Mouse (Mus musculus): ENCODE measurements around the gene Myod1. TPM values are rescaled to one million over a fixed set of nuclear protein-coding genes. Genes with fewer than 3 reads are reported as not detected.

Gene Myod1
- polyA plus RNA-seq, 1 experiment from 2014 or later, result 56.1 TPM

- peaks cover 23% of the 10 kb centered on the region for H3K27me3 ChIP-seq
- no peak overlapping the region; the same call in 1 of the 2 replicates for H3K27ac ChIP-seq (replicated peaks)
- H3K4me1 ChIP-seq, result 0 out of 2 replicates have a peak, but pooled peaks cover under 1% of the 10 kb centered on the region
- no peaks in the 10 kb centered on the region for H3K36me3 ChIP-seq
- 31% methylated on average over 4 of the region's 4 CpGs for WGBS
- no peak overlapping the region for H3K4me3 ChIP-seq (replicated peaks)
- no peak overlapping the region for H3K9ac ChIP-seq
- H3K9me3 ChIP-seq (replicated peaks), result no peaks in the 10 kb centered on the region
- H3K4me2 ChIP-seq (replicated peaks), result no peak overlapping the region
- ATAC-seq (ENCODE audit: insufficient number of reproducible peaks, low FRiP score, low TSS enrichment, low read depth), result no peak
Observed at GRCm38 (mm10) chr7:46353875-46354274, 22.4 kb upstream of the Myod1 start.

GRCm38 (mm10) chr7:46361776-46362175 lies 14.5 kb upstream of the Myod1 start:
- Histone ChIP-seq H3K9ac (no peak overlapping the region), H3K27me3 (no peaks in the 10 kb centered on the region), H3K9me3 (replicated peaks) (no peaks in the 10 kb centered on the region), H3K27ac (replicated peaks) (no peak overlapping the region), H3K36me3 (no peaks in the 10 kb centered on the region), H3K4me1 (no peaks in the 10 kb centered on the region), H3K4me2 (replicated peaks) (no peak overlapping the region), H3K4me3 (replicated peaks) (no peak overlapping the region)
- ATAC-seq (ENCODE audit: insufficient number of reproducible peaks, low FRiP score, low TSS enrichment, low read depth), result no peak

GRCm38 (mm10) chr7:46364154-46364553 lies 12.1 kb upstream of the Myod1 start:
- no peak; the same call in 1 of the 2 replicates for ATAC-seq (ENCODE audit: insufficient number of reproducible peaks, low FRiP score, low TSS enrichment, low read depth)
- Histone ChIP-seq H3K4me1 (no peaks in the 10 kb centered on the region), H3K27ac (replicated peaks) (no peak overlapping the region), H3K9me3 (replicated peaks) (no peaks in the 10 kb centered on the region), H3K4me2 (replicated peaks) (no peak overlapping the region), H3K4me3 (replicated peaks) (no peak overlapping the region), H3K36me3 (no peaks in the 10 kb centered on the region), H3K27me3 (no peaks in the 10 kb centered on the region; the same call in 1 of the 2 replicates), H3K9ac (no peak overlapping the region)
- 46% methylated on average over 5 of the region's 5 CpGs for WGBS

GRCm38 (mm10) chr7:46365810-46366209 lies 10.5 kb upstream of the Myod1 start:
- 87% methylated on average over 1 of the region's 1 CpGs for WGBS
- no peak overlapping the region for H3K27ac ChIP-seq (replicated peaks)
- ATAC-seq (ENCODE audit: insufficient number of reproducible peaks, low FRiP score, low TSS enrichment, low read depth), result no peak

GRCm38 (mm10) chr7:46371104-46371503 lies 5.2 kb upstream of the Myod1 start:
- no peaks in the 10 kb centered on the region for H3K36me3 ChIP-seq
- no peaks in the 10 kb centered on the region for H3K4me1 ChIP-seq
- no peak overlapping the region for H3K27ac ChIP-seq (replicated peaks)
- H3K4me2 ChIP-seq (replicated peaks), result no peak overlapping the region
- H3K9me3 ChIP-seq (replicated peaks), result no peaks in the 10 kb centered on the region
- peaks cover 40% of the 10 kb centered on the region for H3K27me3 ChIP-seq
- H3K4me3 ChIP-seq (replicated peaks), result no peak overlapping the region
- H3K9ac ChIP-seq, result no peak overlapping the region
- no peak for ATAC-seq (ENCODE audit: insufficient number of reproducible peaks, low FRiP score, low TSS enrichment, low read depth)
- 72% methylated on average over 4 of the region's 4 CpGs for WGBS

More at GRCm38 (mm10) chr7:46365810-46366209, 10.5 kb upstream of the Myod1 start:
- Histone ChIP-seq H3K4me3 (replicated peaks) (no peak overlapping the region), H3K9me3 (replicated peaks) (no peaks in the 10 kb centered on the region), H3K27me3 (no peaks in the 10 kb centered on the region; the same call in 1 of the 2 replicates), H3K4me1 (no peaks in the 10 kb centered on the region), H3K36me3 (no peaks in the 10 kb centered on the region), H3K4me2 (replicated peaks) (no peak overlapping the region), H3K9ac (no peak overlapping the region)

- under 1% methylated on average over 33 of the region's 33 CpGs for WGBS
- Histone ChIP-seq H3K27ac (replicated peaks) (peak overlapping the region; percentile 35; the same call in 1 of the 2 replicates), H3K4me2 (replicated peaks) (peak overlapping the region; percentile 41), H3K4me3 (replicated peaks) (peak overlapping the region; percentile 33), H3K4me1 (peaks cover 22% of the 10 kb centered on the region), H3K9ac (no peak overlapping the region), H3K9me3 (replicated peaks) (no peaks in the 10 kb centered on the region), H3K36me3 (no peaks in the 10 kb centered on the region), H3K27me3 (peaks cover 77% of the 10 kb centered on the region)
- no peak for ATAC-seq (ENCODE audit: insufficient number of reproducible peaks, low FRiP score, low TSS enrichment, low read depth)
Observed at GRCm38 (mm10) chr7:46377008-46377346, 703 bp downstream of the Myod1 start.

- no peak overlapping the region for H3K27ac ChIP-seq (replicated peaks)
- no peaks in the 10 kb centered on the region for H3K36me3 ChIP-seq
- H3K4me3 ChIP-seq (replicated peaks), result peak overlapping the region; percentile 33
- ATAC-seq (ENCODE audit: insufficient number of reproducible peaks, low FRiP score, low TSS enrichment, low read depth), result no peak
- H3K9me3 ChIP-seq (replicated peaks), result no peaks in the 10 kb centered on the region
- peaks cover 22% of the 10 kb centered on the region for H3K4me1 ChIP-seq
- 0 out of 2 replicates have a peak overlapping the region, but pooled peaks have one; percentile 18 for H3K4me2 ChIP-seq (replicated peaks)
- 3% methylated on average over 22 of the region's 22 CpGs for WGBS
- H3K9ac ChIP-seq, result no peak overlapping the region
- H3K27me3 ChIP-seq, result peaks cover 65% of the 10 kb centered on the region
Observed at GRCm38 (mm10) chr7:46378123-46378522, 1.8 kb downstream of the Myod1 start.

DNA sequence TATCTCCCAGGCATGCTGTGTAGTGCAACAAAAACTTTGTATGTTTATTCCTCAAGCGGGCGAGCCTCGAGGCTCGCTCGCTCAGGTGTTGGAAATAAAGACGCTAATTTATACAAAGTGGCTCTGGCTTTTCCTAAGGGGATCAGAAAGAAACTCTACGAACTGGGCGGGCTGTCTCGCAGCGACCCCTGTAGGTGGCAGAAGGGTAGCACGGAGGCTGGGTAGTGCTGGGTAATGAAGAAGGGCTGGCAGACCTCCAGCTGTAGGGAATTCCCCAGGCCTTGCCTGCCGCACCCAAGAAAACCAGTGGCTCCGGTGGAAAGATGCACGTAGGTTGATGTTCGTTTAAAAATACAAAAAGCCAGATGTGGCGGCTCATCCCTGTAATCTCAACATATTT lies 2.7 kb downstream of the Myod1 start:
- ATAC-seq (ENCODE audit: insufficient number of reproducible peaks, low FRiP score, low TSS enrichment, low read depth), result no peak
- H3K9ac ChIP-seq, result no peak overlapping the region
- WGBS, result 7% methylated on average over 16 of the region's 16 CpGs
- H3K4me3 ChIP-seq (replicated peaks), result peak overlapping the region; percentile 33
- H3K9me3 ChIP-seq (replicated peaks), result no peaks in the 10 kb centered on the region
- peaks cover 59% of the 10 kb centered on the region for H3K27me3 ChIP-seq
- H3K4me2 ChIP-seq (replicated peaks), result no peak overlapping the region
- H3K27ac ChIP-seq (replicated peaks), result no peak overlapping the region
- peaks cover 22% of the 10 kb centered on the region for H3K4me1 ChIP-seq
- H3K36me3 ChIP-seq, result no peaks in the 10 kb centered on the region

DNA sequence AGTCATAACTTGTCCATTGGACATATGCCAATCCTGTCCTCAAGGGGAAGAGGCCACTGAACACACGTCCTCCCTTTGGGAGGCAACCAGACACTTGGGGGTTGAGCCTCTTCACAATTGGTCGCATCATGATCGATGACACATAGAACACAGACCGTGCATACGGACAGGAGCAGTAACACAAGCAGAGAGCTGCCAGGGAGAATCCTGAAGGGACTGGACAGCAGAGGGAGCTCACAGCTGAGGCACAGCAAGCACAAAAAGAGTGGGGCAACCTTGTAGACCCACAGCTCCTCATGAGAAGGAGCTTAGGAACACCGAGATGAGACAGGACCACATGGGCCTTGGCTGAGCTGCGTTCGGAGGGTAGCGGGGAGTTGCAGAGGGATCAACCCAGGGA lies 4.4 kb downstream of the Myod1 start:
- peaks cover 44% of the 10 kb centered on the region for H3K27me3 ChIP-seq
- ATAC-seq (ENCODE audit: insufficient number of reproducible peaks, low FRiP score, low TSS enrichment, low read depth), result no peak
- 63% methylated on average over 9 of the region's 9 CpGs for WGBS

GRCm38 (mm10) chr7:46387430-46387829 lies 11.2 kb downstream of the Myod1 start:
- no peak for ATAC-seq (ENCODE audit: insufficient number of reproducible peaks, low FRiP score, low TSS enrichment, low read depth)
- 87% methylated on average over 3 of the region's 3 CpGs for WGBS

More for the DNA sequence above, 4.4 kb downstream of the Myod1 start:
- no peaks in the 10 kb centered on the region for H3K9me3 ChIP-seq (replicated peaks)
- no peak overlapping the region for H3K4me3 ChIP-seq (replicated peaks)
- H3K4me2 ChIP-seq (replicated peaks), result no peak overlapping the region
- no peak overlapping the region for H3K9ac ChIP-seq
- H3K36me3 ChIP-seq, result no peaks in the 10 kb centered on the region
- peaks cover 22% of the 10 kb centered on the region for H3K4me1 ChIP-seq
- H3K27ac ChIP-seq (replicated peaks), result no peak overlapping the region

DNA sequence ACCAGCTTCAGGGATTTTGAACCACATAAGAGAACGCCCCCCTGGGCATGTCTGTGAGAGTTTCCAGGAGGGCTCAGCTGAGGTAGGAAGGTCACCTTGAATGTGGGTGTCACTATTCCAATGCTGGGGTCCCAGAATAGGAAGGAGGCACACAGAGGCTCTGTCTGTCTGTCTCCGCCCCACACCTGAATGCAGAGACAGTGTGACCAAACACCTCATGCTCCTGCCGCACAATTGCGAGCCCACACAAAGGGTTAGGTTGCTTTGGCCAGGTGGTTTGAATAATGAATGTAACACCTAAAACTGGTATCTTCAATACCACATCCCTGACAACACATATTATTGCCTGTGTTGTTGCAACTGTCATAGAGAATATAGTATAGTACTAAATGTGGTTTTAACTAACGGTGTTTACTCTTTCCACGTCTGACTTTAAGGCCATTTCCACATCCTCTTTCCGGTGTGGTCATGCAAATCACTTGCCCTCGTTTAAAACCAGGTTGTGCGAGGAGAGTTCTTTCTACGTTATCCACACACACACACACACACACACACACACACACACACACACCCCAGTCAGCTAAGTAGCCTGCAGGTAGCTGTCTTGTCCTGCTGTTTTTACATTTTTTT lies 13.3 kb downstream of the Myod1 start:
- Histone ChIP-seq H3K9ac (no peak overlapping the region), H3K36me3 (no peaks in the 10 kb centered on the region), H3K4me2 (replicated peaks) (no peak overlapping the region), H3K27ac (replicated peaks) (no peak overlapping the region), H3K27me3 (peaks cover 14% of the 10 kb centered on the region), H3K4me1 (no peaks in the 10 kb centered on the region), H3K9me3 (replicated peaks) (no peaks in the 10 kb centered on the region), H3K4me3 (replicated peaks) (no peak overlapping the region)
- no peak for ATAC-seq (ENCODE audit: insufficient number of reproducible peaks, low FRiP score, low TSS enrichment, low read depth)
- WGBS, result 69% methylated on average over 10 of the region's 10 CpGs

More at GRCm38 (mm10) chr7:46387430-46387829, 11.2 kb downstream of the Myod1 start:
- Histone ChIP-seq H3K36me3 (no peaks in the 10 kb centered on the region), H3K27ac (replicated peaks) (no peak overlapping the region), H3K4me2 (replicated peaks) (no peak overlapping the region), H3K9me3 (replicated peaks) (no peaks in the 10 kb centered on the region), H3K4me1 (no peaks in the 10 kb centered on the region), H3K4me3 (replicated peaks) (no peak overlapping the region), H3K27me3 (no peaks in the 10 kb centered on the region), H3K9ac (no peak overlapping the region)

- no peak overlapping the region for H3K4me2 ChIP-seq (replicated peaks)
- no peak overlapping the region for H3K27ac ChIP-seq (replicated peaks)
- H3K4me3 ChIP-seq (replicated peaks), result no peak overlapping the region
- H3K9me3 ChIP-seq (replicated peaks), result no peaks in the 10 kb centered on the region
- no peaks in the 10 kb centered on the region for H3K36me3 ChIP-seq
- peaks cover 21% of the 10 kb centered on the region for H3K27me3 ChIP-seq
- no peak overlapping the region for H3K9ac ChIP-seq
- H3K4me1 ChIP-seq, result no peaks in the 10 kb centered on the region
- no peak for ATAC-seq (ENCODE audit: insufficient number of reproducible peaks, low FRiP score, low TSS enrichment, low read depth)
- WGBS, result 57% methylated on average over 4 of the region's 4 CpGs
Observed at GRCm38 (mm10) chr7:46390226-46390625, 14.0 kb downstream of the Myod1 start.
